Mouse (Mus musculus) kidney, adult 9 months (tissue): ENCODE results near the gene Pcyt1b.
A peak's percentile ranks its signal among the peaks of the same experiment; 100 is the strongest.

ENCODE experiments used
- DNase-seq: peaks from one replicate; pipeline ENCODE4 v3.0.0; 2022

Gene Pcyt1b

GRCm38 (mm10) chrX:93654218-93655002 is at the start of gene Pcyt1b:
Gene Pcyt1b (plus strand): TSS chrX:93654863.
- DNase-seq, result no peak

GRCm38 (mm10) chrX:93630256-93630655 is 24.4 kb upstream of the Pcyt1b start:
- no peak for DNase-seq

GRCm38 (mm10) chrX:93631657-93632449 is 22.8 kb upstream of the Pcyt1b start, which contains the start of gene Pola1:
Gene Pola1 (minus strand): TSS chrX:93632155.
- peak; percentile 89 for DNase-seq

- DNase-seq, result peak; percentile 2
Measured at GRCm38 (mm10) chrX:93634861-93635375, 19.7 kb upstream of the Pcyt1b start.

GRCm38 (mm10) chrX:93643600-93643999 is 11.1 kb upstream of the Pcyt1b start:
- DNase-seq, result no peak

- no peak for DNase-seq
Measured at GRCm38 (mm10) chrX:93644022-93644421, 10.6 kb upstream of the Pcyt1b start.

- DNase-seq, result no peak
Measured at GRCm38 (mm10) chrX:93650738-93651137, 3.9 kb upstream of the Pcyt1b start.

- DNase-seq, result no peak
Measured at GRCm38 (mm10) chrX:93655153-93655552, 490 bp downstream of the Pcyt1b start.

- no peak for DNase-seq
Measured at GRCm38 (mm10) chrX:93663919-93664586, 9.4 kb downstream of the Pcyt1b start.

GRCm38 (mm10) chrX:93664787-93665186 is 10.1 kb downstream of the Pcyt1b start:
- DNase-seq, result no peak

GRCm38 (mm10) chrX:93674432-93674831 is 19.8 kb downstream of the Pcyt1b start:
- no peak for DNase-seq

- no peak for DNase-seq
Measured at GRCm38 (mm10) chrX:93674836-93675795, 20.5 kb downstream of the Pcyt1b start.

GRCm38 (mm10) chrX:93676228-93676627 is 21.6 kb downstream of the Pcyt1b start:
- no peak for DNase-seq

- DNase-seq, result no peak
Measured at GRCm38 (mm10) chrX:93689287-93689686, 34.6 kb downstream of the Pcyt1b start.

- DNase-seq, result no peak
Measured at GRCm38 (mm10) chrX:93690672-93691071, 36.0 kb downstream of the Pcyt1b start.

- no peak for DNase-seq
Measured at GRCm38 (mm10) chrX:93697596-93697995, 42.9 kb downstream of the Pcyt1b start.

GRCm38 (mm10) chrX:93700528-93701225 is 46.0 kb downstream of the Pcyt1b start:
- DNase-seq, result peak; percentile 7

- no peak for DNase-seq
Measured at GRCm38 (mm10) chrX:93712566-93712965, 57.9 kb downstream of the Pcyt1b start.

- no peak for DNase-seq
Measured at GRCm38 (mm10) chrX:93729529-93729928, 74.9 kb downstream of the Pcyt1b start.

- no peak for DNase-seq
Measured at GRCm38 (mm10) chrX:93730854-93731253, 76.2 kb downstream of the Pcyt1b start.

- DNase-seq, result no peak
Measured at GRCm38 (mm10) chrX:93732407-93732806, 77.7 kb downstream of the Pcyt1b start.
